Mouse (Mus musculus): ENCODE results near the gene Akip1.

DNA sequence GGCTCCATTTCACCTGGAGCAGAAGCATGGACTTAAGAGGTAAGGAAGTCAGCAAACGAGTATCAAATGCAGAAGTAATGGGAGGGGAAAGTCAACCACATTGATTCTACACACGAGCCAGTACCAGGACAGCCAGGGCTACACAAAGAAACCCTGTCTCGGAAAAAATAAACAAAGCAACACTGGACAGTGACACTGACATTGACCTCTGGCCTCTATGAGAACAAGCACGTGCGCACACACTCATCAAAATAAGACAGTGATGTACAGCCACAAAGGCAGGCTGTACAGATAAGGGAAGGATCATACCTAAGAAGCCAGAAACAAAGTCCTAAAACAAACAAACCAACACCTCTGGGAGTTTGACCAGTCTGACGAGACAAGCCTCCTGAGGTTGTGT, 45.6 kb upstream of the Akip1 start:
- TF ChIP-seq CTCF (IDR thresholded peaks at IDR 0.05; ENCODE audit: low read depth) (no peak), EP300 (IDR thresholded peaks at IDR 0.05; ENCODE audit: low read depth) (no peak)

Data from heart, postnatal 0 days (tissue).